Mouse (Mus musculus): ENCODE measurements at regions not wholly inside any gene's neighbourhood (a gene's known extent, or its start where the extent isn't known, plus 50 kb on each side); places are given as distances from the start of the nearest gene placed in this dataset.

DNA sequence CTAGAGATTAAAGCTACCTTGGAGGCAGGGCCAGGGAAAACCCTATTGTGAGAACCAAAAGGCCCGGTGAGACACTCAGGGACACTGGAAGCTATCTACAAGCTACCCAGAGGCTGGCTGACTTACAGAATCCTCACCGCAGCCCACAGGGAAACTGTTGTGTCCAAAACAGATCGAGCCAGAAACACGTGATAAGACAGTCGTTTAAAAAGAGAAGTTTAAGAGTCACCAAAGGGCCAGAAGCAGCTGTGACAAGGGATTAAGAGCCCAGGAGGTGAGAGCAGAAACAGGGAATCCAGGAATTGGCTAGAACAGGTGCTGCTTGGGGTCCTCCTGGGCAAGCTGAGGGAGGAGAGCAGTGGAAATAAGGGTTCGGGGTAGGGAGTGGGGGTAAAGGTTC, 73.2 kb upstream of the Eif4g2 start:
- TF ChIP-seq CTCF (IDR thresholded peaks at IDR 0.05; ENCODE audit: insufficient read depth, low read depth, low read length) (no peak), POLR2A (IDR thresholded peaks at IDR 0.05; ENCODE audit: insufficient read depth, low read depth, low read length) (no peak)
